Mouse (Mus musculus): ENCODE data around the gene Cops9.

DNA sequence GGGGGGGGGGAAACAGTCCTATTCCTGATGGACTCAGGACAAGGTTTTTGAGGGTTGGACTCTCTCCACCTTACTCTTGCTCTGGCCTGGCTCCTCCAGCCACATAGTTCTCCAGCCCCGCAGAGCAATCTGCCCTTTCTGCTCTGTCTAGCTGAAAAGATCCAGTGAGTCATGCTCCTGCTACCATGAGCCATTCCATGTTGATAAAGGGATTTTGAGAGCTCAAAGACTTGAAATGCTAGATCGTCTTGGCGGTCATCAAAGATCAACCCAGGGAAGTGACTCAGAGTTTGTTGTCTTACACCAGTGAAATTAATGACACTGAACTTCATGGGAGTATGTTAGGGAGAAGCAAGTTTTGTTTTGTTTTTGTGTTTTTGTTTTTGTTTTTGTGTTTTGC lies 27.6 kb upstream of the Cops9 start:
- no peak for TF ChIP-seq POLR2A (IDR thresholded peaks at IDR 0.05; ENCODE audit: control insufficient read depth, extremely low read depth, insufficient read depth, low read length, poor library complexity)
- TF ChIP-seq CTCF (IDR thresholded peaks at IDR 0.05; ENCODE audit: borderline replicate concordance, control insufficient read depth, extremely low read depth, insufficient read depth, low read length, poor library complexity): no peak

Measured in thymus, adult 2 months (tissue).